Mouse (Mus musculus): ENCODE measurements around the gene Dlst.
"Not testable (repeated sequence)": the region's sequence is repeated elsewhere in the genome, so short reads cannot be mapped to it uniquely, and the experiment has no call there.

Dlst gene

DNA sequence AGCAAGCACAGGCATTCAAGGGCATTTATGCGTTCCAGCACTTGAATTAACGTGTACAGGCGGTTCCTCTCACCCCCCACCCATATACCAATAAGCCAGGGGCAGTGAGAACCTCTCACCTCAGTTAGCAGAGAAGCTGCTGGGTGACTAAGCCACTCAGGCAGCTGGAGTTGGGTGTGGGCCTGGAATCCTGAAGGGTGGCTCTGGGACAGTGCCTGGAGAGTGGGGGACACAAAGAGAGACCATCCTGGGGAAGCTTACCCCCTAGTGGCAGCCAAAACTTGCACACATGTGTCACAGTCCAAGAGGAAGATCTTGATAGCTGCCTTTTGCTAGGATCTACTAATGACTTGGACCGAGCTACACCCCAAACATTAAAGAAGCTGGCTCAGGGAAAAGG is 26.0 kb downstream of the Dlst start:
- H3K4me3 ChIP-seq (replicated peaks; ENCODE audit: low read length) = no peak overlapping the region
- TF ChIP-seq POU5F1 (IDR thresholded peaks at IDR 0.05; ENCODE audit: borderline replicate concordance, low read length) (no peak), NANOG (IDR thresholded peaks at IDR 0.05; ENCODE audit: borderline replicate concordance, low read length) (no peak), CTCF (conservative IDR thresholded peaks at IDR 0.05; ENCODE audit: low read length) (no peak)
- peaks cover 21% of the 10 kb centered on the region for H3K27me3 ChIP-seq (ENCODE audit: insufficient read depth, low read length)
- no peaks in the 10 kb centered on the region for H3K9me3 ChIP-seq (ENCODE audit: low read length)
- H3K4me1 ChIP-seq (replicated peaks; ENCODE audit: low read depth, low read length) = peaks cover 52% of the 10 kb centered on the region
- peaks cover 64% of the 10 kb centered on the region for H3K36me3 ChIP-seq (ENCODE audit: insufficient read depth, low read length)

DNA sequence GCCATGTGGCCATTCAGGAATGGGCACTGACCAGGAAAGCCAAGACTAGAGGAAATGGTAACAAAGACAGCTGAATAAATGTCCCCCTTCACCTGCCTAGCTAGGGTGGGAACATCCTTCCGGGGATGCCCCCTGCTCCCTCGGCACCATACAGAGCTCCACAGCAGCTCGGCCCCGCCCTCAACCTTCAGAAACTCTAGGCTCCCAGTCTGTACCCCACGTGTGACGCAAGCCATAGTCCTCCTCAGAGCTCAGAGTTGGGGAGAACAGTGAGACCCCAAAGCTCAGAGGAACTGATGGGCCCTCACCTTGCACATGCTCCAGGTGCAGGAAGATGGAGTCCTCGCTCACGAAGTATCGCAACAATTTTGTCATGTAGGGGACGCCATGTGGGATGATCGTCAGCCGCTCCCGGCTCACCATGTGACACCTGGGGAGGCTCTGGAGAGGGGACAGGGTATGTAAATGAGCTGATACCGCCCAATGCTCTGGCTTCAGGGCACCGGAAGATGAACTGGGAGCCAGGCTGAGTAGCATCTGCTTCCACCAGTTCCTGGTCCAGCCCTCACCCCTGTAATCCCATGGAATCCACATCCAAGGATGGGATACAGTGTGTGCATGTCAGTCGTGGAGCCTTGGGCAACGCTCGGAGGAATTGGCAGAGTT is 29.5 kb downstream of the Dlst start:
- H3K4me3 ChIP-seq (replicated peaks; ENCODE audit: low read length) = peak overlapping the region; percentile 69
- H3K9me3 ChIP-seq (ENCODE audit: low read length) = no peaks in the 10 kb centered on the region
- peaks cover 21% of the 10 kb centered on the region for H3K27me3 ChIP-seq (ENCODE audit: insufficient read depth, low read length)
- peaks cover 71% of the 10 kb centered on the region for H3K4me1 ChIP-seq (replicated peaks; ENCODE audit: low read depth, low read length)
- no peak for TF ChIP-seq CTCF (conservative IDR thresholded peaks at IDR 0.05; ENCODE audit: low read length)
- TF ChIP-seq NANOG (IDR thresholded peaks at IDR 0.05; ENCODE audit: borderline replicate concordance, low read length) = no peak
- no peak for TF ChIP-seq POU5F1 (IDR thresholded peaks at IDR 0.05; ENCODE audit: borderline replicate concordance, low read length)
- peaks cover 31% of the 10 kb centered on the region for H3K36me3 ChIP-seq (ENCODE audit: insufficient read depth, low read length)

- H3K9me3 ChIP-seq (ENCODE audit: low read length) = no peaks in the 10 kb centered on the region
- peaks cover 21% of the 10 kb centered on the region for H3K27me3 ChIP-seq (ENCODE audit: insufficient read depth, low read length)
- H3K4me1 ChIP-seq (replicated peaks; ENCODE audit: low read depth, low read length) = peaks cover 74% of the 10 kb centered on the region
- peaks cover 22% of the 10 kb centered on the region for H3K36me3 ChIP-seq (ENCODE audit: insufficient read depth, low read length)
- TF ChIP-seq NANOG (IDR thresholded peaks at IDR 0.05; ENCODE audit: borderline replicate concordance, low read length) (peak; percentile 72; the same call in 1 of the 2 replicates), CTCF (conservative IDR thresholded peaks at IDR 0.05; ENCODE audit: low read length) (no peak), POU5F1 (IDR thresholded peaks at IDR 0.05; ENCODE audit: borderline replicate concordance, low read length) (no peak)
- H3K4me3 ChIP-seq (replicated peaks; ENCODE audit: low read length) = peak overlapping the region; percentile 69
These were observed 30.5 kb downstream of the Dlst start for GRCm38 (mm10) chr12:85141096-85141495.

DNA sequence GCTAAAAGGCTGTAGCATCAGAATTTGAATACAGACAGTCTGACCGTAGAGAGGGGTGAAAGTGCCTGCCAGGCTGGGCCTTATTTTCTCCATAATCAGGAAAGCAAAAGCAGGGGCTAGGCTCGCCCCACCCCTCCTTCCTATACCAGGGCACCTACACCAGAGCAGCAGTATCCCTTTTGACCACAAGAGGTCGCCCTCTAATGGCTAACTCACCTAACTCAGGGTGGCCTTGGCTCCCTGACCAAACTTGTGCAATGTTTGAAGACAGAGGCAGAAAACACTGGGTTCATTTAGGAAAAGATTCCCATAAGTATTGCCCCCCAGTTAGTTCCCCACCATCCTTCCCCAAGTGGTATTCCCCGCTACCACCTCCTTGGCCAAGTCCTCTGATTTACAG is 32.2 kb downstream of the Dlst start:
- peaks cover 72% of the 10 kb centered on the region for H3K4me1 ChIP-seq (replicated peaks; ENCODE audit: low read depth, low read length)
- no peaks in the 10 kb centered on the region for H3K9me3 ChIP-seq (ENCODE audit: low read length)
- 0 out of 2 replicates have a peak overlapping the region, but pooled peaks have one; percentile 18 for H3K4me3 ChIP-seq (replicated peaks; ENCODE audit: low read length)
- peaks cover 11% of the 10 kb centered on the region for H3K36me3 ChIP-seq (ENCODE audit: insufficient read depth, low read length)
- TF ChIP-seq POU5F1 (IDR thresholded peaks at IDR 0.05; ENCODE audit: borderline replicate concordance, low read length) (no peak), CTCF (conservative IDR thresholded peaks at IDR 0.05; ENCODE audit: low read length) (peak; percentile 97)
- H3K27me3 ChIP-seq (ENCODE audit: insufficient read depth, low read length) = peaks cover 34% of the 10 kb centered on the region

- Histone ChIP-seq H3K4me1 (replicated peaks; ENCODE audit: low read depth, low read length) (peaks cover 60% of the 10 kb centered on the region), H3K27me3 (ENCODE audit: insufficient read depth, low read length) (peaks cover 37% of the 10 kb centered on the region)
- peak; percentile 39 for TF ChIP-seq CTCF (conservative IDR thresholded peaks at IDR 0.05; ENCODE audit: low read length)
- not testable (repeated sequence) for H3K9me3 ChIP-seq (ENCODE audit: low read length); H3K36me3 ChIP-seq (ENCODE audit: insufficient read depth, low read length); H3K4me3 ChIP-seq (replicated peaks; ENCODE audit: low read length)
These were observed 33.6 kb downstream of the Dlst start for GRCm38 (mm10) chr12:85144276-85144675.

- H3K4me1 ChIP-seq (replicated peaks; ENCODE audit: low read depth, low read length) = peaks cover 55% of the 10 kb centered on the region
- no peaks in the 10 kb centered on the region for H3K36me3 ChIP-seq (ENCODE audit: insufficient read depth, low read length)
- no peaks in the 10 kb centered on the region for H3K9me3 ChIP-seq (ENCODE audit: low read length)
- TF ChIP-seq NANOG (IDR thresholded peaks at IDR 0.05; ENCODE audit: borderline replicate concordance, low read length) (no peak), POU5F1 (IDR thresholded peaks at IDR 0.05; ENCODE audit: borderline replicate concordance, low read length) (no peak), CTCF (conservative IDR thresholded peaks at IDR 0.05; ENCODE audit: low read length) (no peak)
- no peak overlapping the region for H3K4me3 ChIP-seq (replicated peaks; ENCODE audit: low read length)
- peaks cover 37% of the 10 kb centered on the region for H3K27me3 ChIP-seq (ENCODE audit: insufficient read depth, low read length)
These were observed 34.2 kb downstream of the Dlst start for GRCm38 (mm10) chr12:85144821-85145220.

DNA sequence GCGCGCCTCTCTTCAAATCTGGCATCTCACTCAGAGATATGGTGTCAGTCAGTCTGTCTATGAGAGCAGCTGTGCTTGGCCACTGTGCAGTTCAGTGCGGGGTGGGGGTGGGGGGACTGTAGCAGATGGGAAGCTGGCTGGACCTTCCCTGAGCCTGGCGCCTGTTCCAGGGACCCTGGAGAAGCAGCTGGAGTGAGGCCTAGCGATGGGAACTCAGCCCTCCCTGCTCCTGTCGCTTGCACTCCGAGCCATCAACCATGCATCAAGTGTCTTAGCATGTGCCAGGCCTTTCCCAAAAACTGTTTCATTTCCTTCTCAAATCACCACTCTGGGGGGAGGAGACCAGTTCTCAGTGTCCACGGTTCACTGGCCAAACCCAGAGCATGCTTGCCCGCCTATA is 35.0 kb downstream of the Dlst start:
- peaks cover 42% of the 10 kb centered on the region for H3K27me3 ChIP-seq (ENCODE audit: insufficient read depth, low read length)
- H3K36me3 ChIP-seq (ENCODE audit: insufficient read depth, low read length) = no peaks in the 10 kb centered on the region
- no peak overlapping the region for H3K4me3 ChIP-seq (replicated peaks; ENCODE audit: low read length)
- H3K9me3 ChIP-seq (ENCODE audit: low read length) = no peaks in the 10 kb centered on the region
- peaks cover 53% of the 10 kb centered on the region for H3K4me1 ChIP-seq (replicated peaks; ENCODE audit: low read depth, low read length)
- TF ChIP-seq NANOG (IDR thresholded peaks at IDR 0.05; ENCODE audit: borderline replicate concordance, low read length) = no peak
- TF ChIP-seq POU5F1 (IDR thresholded peaks at IDR 0.05; ENCODE audit: borderline replicate concordance, low read length) = no peak
- no peak for TF ChIP-seq CTCF (conservative IDR thresholded peaks at IDR 0.05; ENCODE audit: low read length)

- Histone ChIP-seq H3K27me3 (ENCODE audit: insufficient read depth, low read length) (peaks cover 42% of the 10 kb centered on the region), H3K9me3 (ENCODE audit: low read length) (no peaks in the 10 kb centered on the region), H3K4me3 (replicated peaks; ENCODE audit: low read length) (0 out of 2 replicates have a peak overlapping the region, but pooled peaks have one; percentile 10), H3K36me3 (ENCODE audit: insufficient read depth, low read length) (no peaks in the 10 kb centered on the region), H3K4me1 (replicated peaks; ENCODE audit: low read depth, low read length) (peaks cover 52% of the 10 kb centered on the region)
- TF ChIP-seq NANOG (IDR thresholded peaks at IDR 0.05; ENCODE audit: borderline replicate concordance, low read length) (no peak), POU5F1 (IDR thresholded peaks at IDR 0.05; ENCODE audit: borderline replicate concordance, low read length) (no peak), CTCF (conservative IDR thresholded peaks at IDR 0.05; ENCODE audit: low read length) (no peak)
These were observed 35.7 kb downstream of the Dlst start for GRCm38 (mm10) chr12:85146355-85146754.

DNA sequence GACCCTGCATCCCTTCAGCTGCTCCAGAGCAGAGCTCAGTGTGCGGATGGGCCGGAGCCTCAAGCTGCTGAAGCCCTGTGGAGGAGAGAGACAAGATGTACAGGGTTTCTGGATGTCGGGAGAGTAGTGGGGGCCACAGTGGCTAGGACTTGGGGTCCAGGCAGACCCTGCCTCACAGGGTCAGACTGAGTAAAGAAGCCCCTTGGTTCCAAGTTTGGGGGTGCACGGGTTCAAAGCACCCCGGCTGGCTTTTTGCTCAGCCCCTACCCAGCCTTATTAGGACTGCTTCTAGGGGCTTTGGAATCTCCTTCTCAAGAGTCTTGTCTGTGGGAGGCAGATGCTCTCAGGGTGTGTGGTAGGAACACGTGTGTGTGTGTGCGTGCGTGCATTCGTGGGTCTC is 36.2 kb downstream of the Dlst start:
- TF ChIP-seq CTCF (conservative IDR thresholded peaks at IDR 0.05; ENCODE audit: low read length) (no peak), POU5F1 (IDR thresholded peaks at IDR 0.05; ENCODE audit: borderline replicate concordance, low read length) (no peak), NANOG (IDR thresholded peaks at IDR 0.05; ENCODE audit: borderline replicate concordance, low read length) (no peak)

More for the DNA sequence above, 36.2 kb downstream of the Dlst start:
- peaks cover 51% of the 10 kb centered on the region for H3K4me1 ChIP-seq (replicated peaks; ENCODE audit: low read depth, low read length)
- H3K9me3 ChIP-seq (ENCODE audit: low read length) = no peaks in the 10 kb centered on the region
- H3K36me3 ChIP-seq (ENCODE audit: insufficient read depth, low read length) = no peaks in the 10 kb centered on the region
- 0 out of 2 replicates have a peak overlapping the region, but pooled peaks have one; percentile 10 for H3K4me3 ChIP-seq (replicated peaks; ENCODE audit: low read length)
- peaks cover 47% of the 10 kb centered on the region for H3K27me3 ChIP-seq (ENCODE audit: insufficient read depth, low read length)
